Mouse (Mus musculus) frontal cortex, postnatal 36 days (tissue): ENCODE data around the gene Il1rn.

Experiments
- DNase-seq, 2 experiments: peaks; one replicate each; pipeline ENCODE4 v3.0.0; 2022; ENCODE audit warnings: low spot score in 2 of 2

Il1rn gene

GRCm38 (mm10) chr2:24382456-24383230 is 46.0 kb downstream of the Il1rn start:
- DNase-seq, result no peak

DNA sequence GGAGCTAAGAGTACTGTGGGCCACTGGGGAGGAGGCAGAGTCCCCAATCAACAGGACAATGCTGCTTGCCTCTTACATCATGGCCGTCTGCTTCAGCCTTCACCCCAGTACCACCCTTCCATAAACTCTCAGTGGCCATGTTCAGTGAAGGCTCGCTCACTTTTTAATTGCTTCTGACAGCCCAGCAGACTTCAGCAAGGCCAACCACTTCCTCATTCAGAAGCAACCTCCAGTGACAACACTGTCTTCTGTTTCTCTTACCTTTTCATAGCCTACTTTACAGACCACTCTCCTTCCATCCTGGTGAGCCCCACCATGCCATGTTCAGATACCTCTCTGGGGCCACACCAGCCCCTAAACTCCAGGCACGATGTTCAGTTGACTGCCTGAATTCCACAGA is 47.0 kb downstream of the Il1rn start:
- no peak for DNase-seq

DNA sequence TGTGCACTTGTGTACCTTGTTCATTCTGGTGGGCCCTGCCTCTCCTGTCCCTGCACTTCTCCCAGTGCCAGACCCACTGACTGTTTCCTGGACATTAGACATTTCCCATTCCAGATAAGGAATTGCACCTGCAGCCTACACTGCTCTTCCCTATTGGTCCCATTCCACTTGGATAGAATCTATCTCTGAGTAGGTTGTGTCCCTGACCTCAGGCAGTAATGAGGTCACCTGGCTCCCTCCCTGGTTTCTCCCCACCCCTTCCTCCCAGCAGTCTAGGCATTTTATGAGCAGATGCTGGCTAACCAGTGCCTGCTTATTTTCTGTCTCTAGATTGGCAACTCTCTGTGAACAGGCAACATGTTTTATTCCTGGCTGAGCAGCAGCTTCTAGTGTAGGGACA is 47.7 kb downstream of the Il1rn start:
- no peak for DNase-seq

DNA sequence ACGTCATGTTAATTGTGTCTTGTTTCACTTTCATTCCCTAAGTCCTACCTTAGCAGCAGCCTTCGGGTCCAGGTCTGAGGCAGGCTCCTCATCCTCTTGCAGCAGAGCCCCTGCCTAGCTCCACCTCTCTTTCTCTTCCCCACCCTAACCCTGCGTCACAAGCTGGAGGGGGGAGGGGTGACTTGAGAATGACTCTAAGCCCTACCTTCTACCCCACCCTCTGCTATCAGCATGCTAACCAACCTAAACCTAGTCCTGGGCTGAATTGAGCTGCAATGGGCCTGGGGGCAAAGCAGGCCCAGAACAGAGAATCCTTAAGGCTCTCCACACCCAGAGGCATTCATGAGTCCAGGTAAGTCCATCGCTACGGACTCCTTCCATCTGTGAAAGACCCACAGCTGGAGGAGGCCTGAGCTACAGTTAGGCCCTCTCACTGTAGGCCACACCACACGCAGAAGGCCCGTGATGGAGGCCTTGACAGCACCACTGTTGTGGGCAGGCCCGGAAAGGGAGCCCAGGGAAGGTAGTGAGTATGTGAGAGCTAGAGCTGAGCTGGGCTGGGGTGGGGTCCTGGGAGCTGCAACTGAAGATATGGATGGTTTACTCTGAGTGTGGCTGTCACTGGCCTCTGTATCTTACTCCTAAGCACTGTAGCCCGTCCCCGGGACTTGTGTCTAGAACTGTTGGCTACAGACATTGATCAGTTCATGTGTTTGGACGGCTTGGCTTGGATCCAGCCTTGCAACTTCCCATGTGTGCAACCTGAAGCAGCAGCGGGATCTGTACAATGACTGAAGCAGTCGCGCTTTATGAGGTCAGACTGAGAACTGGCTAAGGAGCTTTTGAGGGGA is 48.7 kb downstream of the Il1rn start:
- no peak for DNase-seq

DNA sequence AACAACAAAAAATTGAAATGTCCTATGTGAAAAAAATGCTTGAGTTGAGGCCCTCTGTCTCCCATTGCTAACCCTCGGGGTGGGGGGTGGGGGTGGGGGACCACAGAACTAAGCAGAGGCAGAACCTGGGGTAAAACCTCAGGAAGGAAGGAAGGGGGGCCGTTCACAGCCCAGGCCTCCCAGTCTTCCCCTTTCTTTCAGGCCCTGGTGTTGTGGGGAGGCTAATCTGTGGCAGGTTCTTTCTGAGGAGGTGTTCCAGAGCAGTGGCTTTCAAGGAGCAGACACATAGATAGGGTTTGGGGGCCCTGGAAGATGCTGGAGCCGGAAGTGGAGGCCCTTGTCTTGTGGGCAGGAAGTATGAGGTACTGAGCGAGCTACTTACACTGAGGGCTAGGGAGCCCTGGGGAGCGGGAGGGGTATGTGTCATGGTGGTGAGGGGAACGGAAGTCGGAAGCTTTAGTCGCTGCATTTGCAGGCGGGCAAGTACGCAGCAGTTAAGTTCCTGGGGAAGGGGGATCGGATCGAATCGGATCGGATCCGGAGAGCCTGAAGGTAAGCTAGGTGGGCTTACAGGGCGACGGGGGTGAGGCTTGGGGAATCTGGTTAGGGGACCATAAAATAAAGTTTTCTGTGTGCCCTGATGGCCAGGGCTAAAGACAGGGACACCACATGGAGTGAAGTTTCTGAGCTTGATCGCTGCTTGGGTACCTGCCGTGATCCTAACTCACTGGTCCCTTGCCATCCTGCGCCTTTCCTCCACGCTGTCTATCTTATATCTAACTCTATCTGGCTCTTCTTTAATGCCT is 49.7 kb downstream of the Il1rn start:
- DNase-seq, result no peak

- DNase-seq, result no peak
Measured at GRCm38 (mm10) chr2:24386964-24387320, 50.3 kb downstream of the Il1rn start.

DNA sequence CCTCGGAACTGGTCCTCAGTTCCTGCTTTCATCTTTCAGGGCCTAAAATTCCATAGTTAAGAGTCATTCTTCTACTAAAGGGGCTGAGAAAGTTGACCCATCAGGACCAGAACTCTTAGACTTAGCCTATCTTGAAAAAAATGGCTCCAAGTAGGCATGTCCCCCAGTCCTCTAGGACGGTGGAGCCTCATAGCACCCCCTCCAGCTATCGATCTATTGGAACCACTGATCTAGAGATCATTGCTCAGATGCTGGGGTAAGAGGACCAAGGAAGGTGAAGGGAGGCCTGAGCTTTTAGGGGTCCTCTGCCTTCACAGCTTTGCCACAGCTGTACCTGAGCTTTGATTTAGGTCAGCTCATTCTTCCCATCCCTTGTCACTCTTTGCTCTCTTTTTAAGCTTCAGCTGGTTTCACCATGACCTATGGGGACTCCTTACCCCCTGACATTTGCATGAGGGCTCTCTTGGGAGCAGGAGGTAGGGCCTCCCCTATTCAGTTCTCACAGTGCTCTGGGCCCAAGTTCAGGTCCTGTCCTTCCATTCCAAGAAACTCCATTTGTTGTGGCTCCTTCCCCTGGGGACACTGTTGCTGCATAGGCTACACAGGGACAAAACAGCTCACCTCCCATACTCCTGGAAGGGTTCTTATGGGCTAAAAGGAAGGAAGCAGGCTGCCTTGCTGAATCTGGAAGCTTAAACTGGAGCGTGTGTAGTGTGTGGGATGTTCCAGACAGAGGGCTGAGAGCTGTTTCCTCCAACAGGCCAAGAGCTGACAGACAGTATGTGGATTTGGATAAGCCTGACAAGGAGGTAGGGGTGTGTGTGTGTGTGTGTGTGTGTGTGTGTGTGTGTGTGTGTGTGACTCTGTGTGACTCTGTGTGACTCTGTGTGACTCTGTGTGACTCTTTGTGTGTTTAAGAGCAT is 51.0 kb downstream of the Il1rn start:
- DNase-seq, result peak; percentile 21 to 61

DNA sequence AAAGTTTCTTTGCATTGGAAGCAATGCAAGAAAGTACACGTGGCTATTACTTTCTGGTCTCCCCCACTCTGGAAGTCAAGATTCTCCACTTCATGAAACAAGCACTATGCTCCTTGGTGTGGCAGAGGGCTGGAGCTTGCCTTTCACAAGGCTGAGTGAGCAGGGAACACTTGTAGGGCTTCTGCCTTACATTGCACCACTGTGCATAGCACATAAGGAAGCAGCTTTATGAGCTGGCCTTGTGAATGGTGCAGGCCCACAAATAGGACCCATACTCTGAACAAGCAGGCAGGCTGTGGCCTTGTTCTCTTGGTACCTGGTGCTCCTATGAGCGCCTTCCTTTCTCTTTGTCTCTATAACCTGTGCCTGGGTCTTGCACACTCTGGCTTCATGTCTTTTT is 56.6 kb downstream of the Il1rn start:
- DNase-seq, result no peak

GRCm38 (mm10) chr2:24397115-24397514 is 60.5 kb downstream of the Il1rn start:
- no peak for DNase-seq

- no peak for DNase-seq
Measured at GRCm38 (mm10) chr2:24400711-24401110, 64.1 kb downstream of the Il1rn start.
